Mouse (Mus musculus) embryo, embryonic 9.5 days (tissue): Measurements from ENCODE around the gene Gdf7.

Source experiments
- DNase-seq: peaks from one replicate; pipeline ENCODE4 v3.0.0-alpha.2; 2017; ENCODE audit errors: extremely low spot score

Gdf7 gene

GRCm38 (mm10) chr12:8301841-8302431 is at the start of gene Gdf7:
Gdf7 (minus strand) TSS chr12:8301954.
- DNase-seq = peak; percentile 60

- no peak for DNase-seq
These were observed 49.5 kb upstream of the Gdf7 start for GRCm38 (mm10) chr12:8351025-8351903.

GRCm38 (mm10) chr12:8348733-8349513 is 47.2 kb upstream of the Gdf7 start:
- no peak for DNase-seq

- DNase-seq = no peak
These were observed 46.1 kb upstream of the Gdf7 start for GRCm38 (mm10) chr12:8347746-8348462.

- DNase-seq = no peak
These were observed 43.8 kb upstream of the Gdf7 start for GRCm38 (mm10) chr12:8345539-8345938.

GRCm38 (mm10) chr12:8344897-8345296 is 43.1 kb upstream of the Gdf7 start:
- DNase-seq = no peak

- DNase-seq = no peak
These were observed 41.6 kb upstream of the Gdf7 start for GRCm38 (mm10) chr12:8343381-8343780.

GRCm38 (mm10) chr12:8341008-8341407 is 39.3 kb upstream of the Gdf7 start:
- no peak for DNase-seq

- peak; percentile 61 for DNase-seq
These were observed 38.0 kb upstream of the Gdf7 start for GRCm38 (mm10) chr12:8339591-8340319.

- DNase-seq = no peak
These were observed 37.2 kb upstream of the Gdf7 start for GRCm38 (mm10) chr12:8338918-8339317.

- no peak for DNase-seq
These were observed 36.7 kb upstream of the Gdf7 start for GRCm38 (mm10) chr12:8338491-8338890.

- DNase-seq = no peak
These were observed 35.7 kb upstream of the Gdf7 start for GRCm38 (mm10) chr12:8337286-8338060.

- no peak for DNase-seq
These were observed 35.0 kb upstream of the Gdf7 start for GRCm38 (mm10) chr12:8336601-8337285.

GRCm38 (mm10) chr12:8335503-8335902 is 33.7 kb upstream of the Gdf7 start:
- DNase-seq = no peak

- no peak for DNase-seq
These were observed 32.5 kb upstream of the Gdf7 start for GRCm38 (mm10) chr12:8334261-8334660.

GRCm38 (mm10) chr12:8333617-8334016 is 31.9 kb upstream of the Gdf7 start:
- DNase-seq = no peak

GRCm38 (mm10) chr12:8332174-8332542 is 30.4 kb upstream of the Gdf7 start:
- no peak for DNase-seq

GRCm38 (mm10) chr12:8331489-8332173 is 29.9 kb upstream of the Gdf7 start:
- no peak for DNase-seq

GRCm38 (mm10) chr12:8329236-8329635 is 27.5 kb upstream of the Gdf7 start:
- no peak for DNase-seq
